Mouse (Mus musculus): ENCODE measurements around the gene Exoc3l2. TPM values are rescaled to one million over a fixed set of nuclear protein-coding genes. Genes with fewer than 3 reads are reported as not detected.
A peak's percentile ranks its signal among the peaks of the same experiment; 100 is the strongest.

Exoc3l2 gene
- polyA plus RNA-seq, 1 experiment: 0.04 TPM

DNA sequence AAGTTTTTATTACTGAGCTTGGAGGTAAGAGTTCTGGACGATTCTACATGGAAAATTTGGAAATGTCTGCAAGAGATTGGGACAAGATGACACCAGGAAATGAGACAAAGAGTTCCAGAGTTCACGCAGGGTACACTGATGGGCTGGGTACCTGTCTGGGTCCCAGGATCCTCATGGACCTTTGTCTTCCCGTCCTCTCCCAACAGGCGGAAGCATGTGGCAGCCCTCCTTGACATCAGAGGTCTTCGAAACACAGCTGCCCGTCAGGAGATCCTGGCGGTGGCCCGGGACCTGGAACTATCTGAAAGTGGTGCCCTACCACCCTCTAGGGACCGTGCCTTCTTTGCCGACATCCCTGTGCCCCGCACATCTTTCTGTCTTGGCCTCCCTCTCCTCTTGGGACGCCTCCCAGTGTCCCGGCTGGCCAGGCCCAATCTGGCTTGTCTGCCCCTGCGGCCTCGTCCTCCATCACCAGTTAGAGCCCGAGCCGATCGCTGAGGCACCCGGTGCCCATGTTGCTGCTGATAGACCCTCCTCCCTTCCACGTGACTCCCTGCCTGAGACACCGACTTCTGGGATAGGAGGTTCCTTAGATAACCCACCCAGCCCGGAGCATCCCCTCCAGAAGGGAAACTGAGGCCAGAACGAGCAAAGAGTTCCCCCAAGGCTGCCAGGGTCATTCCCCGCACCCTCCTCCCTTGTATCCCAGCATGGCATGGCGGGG is 31.8 kb downstream of the Exoc3l2 start:
- no peak overlapping the region for H3K4me3 ChIP-seq (replicated peaks)
- no peaks in the 10 kb centered on the region for H3K9me3 ChIP-seq (ENCODE audit: control insufficient read depth, low read length)
- H3K36me3 ChIP-seq (ENCODE audit: control insufficient read depth): no peaks in the 10 kb centered on the region
- peaks cover 5% of the 10 kb centered on the region for H3K4me1 ChIP-seq (ENCODE audit: control insufficient read depth)
- H3K27me3 ChIP-seq (ENCODE audit: control insufficient read depth): peaks cover 15% of the 10 kb centered on the region
- no peak for TF ChIP-seq TAL1 (IDR thresholded peaks at IDR 0.05; ENCODE audit: low read length)
- TF ChIP-seq GATA1 (IDR thresholded peaks at IDR 0.05; ENCODE audit: low read length): no peak

DNA sequence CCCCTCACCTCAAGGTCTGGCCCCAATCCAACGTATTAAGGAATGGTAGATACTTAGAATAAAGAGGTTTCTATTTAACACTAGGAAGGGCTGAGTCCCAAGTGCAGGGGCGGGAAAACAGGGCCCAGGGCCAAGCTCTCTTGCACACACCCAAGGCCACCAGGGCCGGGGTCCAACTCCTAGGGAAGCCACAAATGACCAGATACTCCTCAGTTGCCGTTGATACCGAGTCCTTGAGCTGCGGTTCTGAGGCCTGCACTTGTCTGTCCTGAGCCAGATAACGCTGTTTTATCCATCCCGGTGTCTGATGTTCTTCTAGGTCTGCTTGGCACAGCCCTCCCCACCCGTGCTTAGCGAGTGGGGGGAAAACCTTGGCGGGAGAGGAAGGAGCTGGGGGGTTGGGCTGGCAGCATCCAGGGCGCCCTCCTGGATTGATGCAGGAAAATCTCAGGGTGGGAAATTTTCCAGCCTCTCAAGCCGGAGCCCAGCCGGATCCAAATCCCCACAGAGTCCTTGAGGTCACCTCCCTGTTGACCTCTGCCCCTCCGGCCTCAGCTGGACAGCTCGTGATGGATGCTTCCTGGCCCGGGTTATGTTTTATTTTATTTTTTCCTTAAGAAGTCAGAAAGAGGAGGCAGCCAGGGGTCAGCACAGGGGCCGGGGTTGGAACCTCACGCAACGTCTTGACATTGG is 32.5 kb downstream of the Exoc3l2 start:
- TF ChIP-seq TAL1 (IDR thresholded peaks at IDR 0.05; ENCODE audit: low read length): no peak
- no peak for TF ChIP-seq GATA1 (IDR thresholded peaks at IDR 0.05; ENCODE audit: low read length)
- Histone ChIP-seq H3K4me3 (replicated peaks) (no peak overlapping the region), H3K36me3 (ENCODE audit: control insufficient read depth) (no peaks in the 10 kb centered on the region), H3K9me3 (ENCODE audit: control insufficient read depth, low read length) (no peaks in the 10 kb centered on the region), H3K4me1 (ENCODE audit: control insufficient read depth) (peaks cover 5% of the 10 kb centered on the region), H3K27me3 (ENCODE audit: control insufficient read depth) (peaks cover 14% of the 10 kb centered on the region)

DNA sequence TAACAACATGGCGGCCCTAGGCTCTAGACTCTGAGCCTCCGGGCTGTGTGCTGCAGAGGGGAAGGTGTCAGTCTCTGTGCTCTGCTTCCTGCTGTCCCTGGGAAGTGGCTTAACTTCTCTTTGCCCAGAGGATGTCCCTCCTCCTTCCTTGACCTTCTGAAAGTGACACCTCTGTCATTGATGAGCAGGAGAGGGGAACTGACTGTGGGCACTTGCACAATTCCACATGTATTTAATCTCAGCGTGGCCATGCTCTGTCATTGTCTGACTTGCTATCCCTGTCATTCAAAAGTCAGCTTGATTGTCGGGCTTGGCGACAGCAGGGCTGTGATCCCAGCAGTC is 33.1 kb downstream of the Exoc3l2 start:
- no peaks in the 10 kb centered on the region for H3K9me3 ChIP-seq (ENCODE audit: control insufficient read depth, low read length)
- peaks cover 11% of the 10 kb centered on the region for H3K27me3 ChIP-seq (ENCODE audit: control insufficient read depth)
- TF ChIP-seq GATA1 (IDR thresholded peaks at IDR 0.05; ENCODE audit: low read length) (no peak), TAL1 (IDR thresholded peaks at IDR 0.05; ENCODE audit: low read length) (no peak)
- H3K36me3 ChIP-seq (ENCODE audit: control insufficient read depth): no peaks in the 10 kb centered on the region
- peaks cover 5% of the 10 kb centered on the region for H3K4me1 ChIP-seq (ENCODE audit: control insufficient read depth)
- H3K4me3 ChIP-seq (replicated peaks): no peak overlapping the region

DNA sequence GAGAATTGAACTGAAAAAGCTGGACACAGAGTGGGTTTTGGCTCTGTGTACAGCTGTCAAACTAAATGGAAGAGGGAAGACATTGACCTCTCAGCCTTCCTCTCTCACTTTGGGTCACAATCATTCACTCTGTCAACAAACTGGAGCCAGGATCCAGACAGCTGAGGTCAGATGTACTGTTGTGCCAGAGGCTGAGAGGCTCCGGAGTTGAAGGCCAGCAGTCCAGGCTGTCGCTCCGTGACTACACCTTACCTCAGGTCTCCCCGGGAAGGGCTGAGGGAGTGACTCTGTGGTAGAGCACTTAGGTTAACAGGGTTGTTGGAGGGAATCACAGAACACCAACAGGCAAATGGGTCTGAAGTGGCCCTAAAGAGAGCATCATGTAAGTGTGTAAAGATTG is 35.2 kb downstream of the Exoc3l2 start:
- no peak for TF ChIP-seq GATA1 (IDR thresholded peaks at IDR 0.05; ENCODE audit: low read length)
- no peak for TF ChIP-seq TAL1 (IDR thresholded peaks at IDR 0.05; ENCODE audit: low read length)
- no peaks in the 10 kb centered on the region for H3K36me3 ChIP-seq (ENCODE audit: control insufficient read depth)
- H3K9me3 ChIP-seq (ENCODE audit: control insufficient read depth, low read length): no peaks in the 10 kb centered on the region
- H3K4me3 ChIP-seq (replicated peaks): no peak overlapping the region
- peaks cover 5% of the 10 kb centered on the region for H3K4me1 ChIP-seq (ENCODE audit: control insufficient read depth)
- H3K27me3 ChIP-seq (ENCODE audit: control insufficient read depth): no peaks in the 10 kb centered on the region

DNA sequence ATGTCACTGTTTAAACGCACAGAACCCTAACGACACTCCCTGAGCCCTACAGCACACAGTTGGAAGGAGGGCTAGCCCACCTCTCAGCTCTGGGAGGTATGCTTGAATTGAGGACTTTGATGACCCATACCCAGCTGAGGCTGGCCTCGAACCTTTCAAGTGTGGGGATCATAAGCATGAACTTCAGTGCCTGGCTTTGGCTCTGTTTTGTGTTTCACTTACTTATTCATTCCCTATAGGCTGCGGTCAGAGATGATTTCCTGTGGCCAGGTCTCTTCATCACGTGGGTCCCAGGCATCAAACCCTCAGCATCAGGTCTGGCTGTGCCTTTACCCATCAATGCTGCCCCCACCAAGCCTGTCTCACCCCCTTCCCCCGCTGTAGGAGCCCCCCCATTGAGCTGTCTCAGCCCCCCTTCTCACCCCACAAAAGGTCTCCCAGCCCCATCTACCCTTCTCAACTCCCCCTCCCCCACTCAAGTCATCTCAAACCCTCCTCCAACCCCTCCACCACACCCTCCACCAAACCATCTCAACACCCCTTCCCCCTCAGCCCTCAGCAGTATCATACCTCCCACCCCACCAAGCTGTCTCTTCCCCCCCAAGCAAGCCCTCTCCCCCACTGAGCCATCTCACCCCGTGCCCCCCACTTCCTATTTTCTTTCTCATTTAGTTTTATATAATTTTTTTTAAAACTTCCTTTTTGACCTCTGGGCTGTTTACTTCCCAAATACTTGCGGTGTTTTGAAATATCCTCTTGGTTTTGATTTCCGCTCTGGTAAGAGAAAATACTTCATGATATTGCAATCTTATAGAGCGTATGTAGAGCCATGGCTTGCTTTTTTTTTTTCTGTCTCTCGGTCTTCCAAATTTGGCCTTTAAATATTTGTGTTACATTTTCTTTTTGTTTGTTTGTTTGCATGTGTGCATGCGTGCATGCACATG is 37.6 kb downstream of the Exoc3l2 start:
- peaks cover 13% of the 10 kb centered on the region for H3K4me1 ChIP-seq (ENCODE audit: control insufficient read depth)
- H3K9me3 ChIP-seq (ENCODE audit: control insufficient read depth, low read length): no peaks in the 10 kb centered on the region
- TF ChIP-seq TAL1 (IDR thresholded peaks at IDR 0.05; ENCODE audit: low read length): no peak
- no peaks in the 10 kb centered on the region for H3K27me3 ChIP-seq (ENCODE audit: control insufficient read depth)
- no peak overlapping the region for H3K4me3 ChIP-seq (replicated peaks)
- H3K36me3 ChIP-seq (ENCODE audit: control insufficient read depth): no peaks in the 10 kb centered on the region

DNA sequence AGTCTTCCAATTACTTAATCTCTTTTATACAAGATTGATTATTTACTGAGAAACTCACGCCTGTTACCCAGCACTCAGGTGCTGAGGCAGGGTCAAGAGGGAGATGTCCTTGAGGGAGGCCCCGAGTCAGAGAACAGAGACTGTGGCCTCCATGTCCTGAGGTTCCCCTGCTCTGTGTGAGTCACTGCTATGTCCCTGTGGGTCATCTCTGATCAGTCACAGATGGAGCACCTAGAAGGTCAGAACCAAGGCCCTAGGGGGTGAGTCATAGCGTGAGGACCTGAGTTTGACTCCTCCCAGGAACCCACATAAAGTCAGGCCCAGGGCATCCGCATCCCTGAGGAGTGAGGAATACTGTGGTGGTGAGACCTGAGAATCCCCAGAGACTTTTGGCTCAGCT is 38.5 kb downstream of the Exoc3l2 start:
- no peak overlapping the region for H3K4me3 ChIP-seq (replicated peaks)
- H3K36me3 ChIP-seq (ENCODE audit: control insufficient read depth): no peaks in the 10 kb centered on the region
- H3K4me1 ChIP-seq (ENCODE audit: control insufficient read depth): peaks cover 20% of the 10 kb centered on the region
- H3K27me3 ChIP-seq (ENCODE audit: control insufficient read depth): no peaks in the 10 kb centered on the region; the same call in 1 of the 2 replicates
- TF ChIP-seq GATA1 (IDR thresholded peaks at IDR 0.05; ENCODE audit: low read length): no peak
- TF ChIP-seq TAL1 (IDR thresholded peaks at IDR 0.05; ENCODE audit: low read length): no peak
- no peaks in the 10 kb centered on the region for H3K9me3 ChIP-seq (ENCODE audit: control insufficient read depth, low read length)

DNA sequence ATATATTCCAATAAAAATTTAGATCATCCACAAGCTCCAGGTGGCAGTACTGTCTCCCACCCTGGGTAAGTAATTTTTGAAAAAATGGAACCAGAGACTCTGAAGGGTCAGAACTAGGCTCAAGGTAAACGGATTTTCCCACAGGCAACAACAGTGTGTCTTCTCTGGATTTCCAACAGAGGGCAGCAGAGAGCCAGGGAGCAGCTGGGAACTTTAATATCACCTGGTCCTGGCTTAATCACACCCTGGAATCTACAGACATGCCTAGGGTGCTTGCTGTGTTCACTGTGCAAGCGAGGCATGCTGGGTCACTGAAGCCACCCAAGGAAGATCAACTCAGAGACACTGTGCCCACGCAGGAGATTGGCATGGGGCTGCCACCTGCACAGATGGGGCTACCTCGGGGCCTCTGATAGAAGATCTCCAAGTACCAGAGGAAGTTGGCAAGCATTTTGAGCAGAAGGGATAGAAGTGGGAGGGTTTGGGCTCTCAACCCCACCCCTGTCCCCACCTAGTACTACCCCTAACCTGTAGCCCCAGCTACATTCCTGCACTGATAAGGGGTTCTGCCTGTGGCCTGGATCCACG is 40.4 kb downstream of the Exoc3l2 start:
- Histone ChIP-seq H3K27me3 (ENCODE audit: control insufficient read depth) (peaks cover 5% of the 10 kb centered on the region), H3K9me3 (ENCODE audit: control insufficient read depth, low read length) (no peaks in the 10 kb centered on the region), H3K4me1 (ENCODE audit: control insufficient read depth) (peaks cover 33% of the 10 kb centered on the region), H3K4me3 (replicated peaks) (no peak overlapping the region), H3K36me3 (ENCODE audit: control insufficient read depth) (no peaks in the 10 kb centered on the region)
- TF ChIP-seq TAL1 (IDR thresholded peaks at IDR 0.05; ENCODE audit: low read length) (no peak), GATA1 (IDR thresholded peaks at IDR 0.05; ENCODE audit: low read length) (peak; percentile 66; the same call in 1 of the 2 replicates)

DNA sequence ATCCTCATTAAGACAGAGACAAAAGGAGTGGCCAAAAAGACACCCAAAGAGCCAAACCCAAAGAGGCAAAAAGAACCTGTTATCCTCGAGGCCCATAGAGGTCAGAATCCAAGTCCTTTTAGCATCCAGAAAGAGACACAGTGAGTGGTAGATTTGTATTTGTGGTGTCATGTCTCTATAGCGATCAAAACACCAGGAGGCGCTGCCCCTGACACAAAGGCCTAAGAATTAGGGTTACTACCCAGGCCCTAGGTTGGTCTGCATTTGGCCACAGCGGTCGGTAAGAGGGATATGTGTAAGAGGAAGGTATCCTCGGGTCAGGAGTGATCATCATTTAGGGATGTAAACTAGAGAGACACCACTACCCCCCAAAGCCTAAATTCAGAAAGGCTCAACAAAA is 43.2 kb downstream of the Exoc3l2 start:
- Histone ChIP-seq H3K4me1 (ENCODE audit: control insufficient read depth) (peaks cover 45% of the 10 kb centered on the region), H3K27me3 (ENCODE audit: control insufficient read depth) (peaks cover 5% of the 10 kb centered on the region), H3K9me3 (ENCODE audit: control insufficient read depth, low read length) (no peaks in the 10 kb centered on the region), H3K4me3 (replicated peaks) (peak overlapping the region; percentile 78), H3K36me3 (ENCODE audit: control insufficient read depth) (peaks cover 2% of the 10 kb centered on the region)
- TF ChIP-seq GATA1 (IDR thresholded peaks at IDR 0.05; ENCODE audit: low read length): no peak
- no peak for TF ChIP-seq TAL1 (IDR thresholded peaks at IDR 0.05; ENCODE audit: low read length)
